Mouse (Mus musculus) midbrain, embryonic 11.5 days (tissue): Measurements from ENCODE around the gene Gm12394. TPM values are rescaled to one million over a fixed set of nuclear protein-coding genes. Genes with fewer than 3 reads are reported as not detected.
"Not testable (repeated sequence)": the region's sequence is repeated elsewhere in the genome, so short reads cannot be mapped to it uniquely, and the experiment has no call there.

Experiments used
- ATAC-seq: fragments of 200-750 bp; cut with Nextera tagmentation; 2 replicates; pipeline ENCODE4 v1.8.0; 2017; ENCODE audit warnings: moderate TSS enrichment, moderate library complexity; ENCODE audit not compliant: low FRiP score
- DNase-seq: peaks from one replicate; pipeline ENCODE4 v3.0.0; 2015; ENCODE audit warnings: low spot score; ENCODE audit errors: missing footprints
- H3K27ac ChIP-seq: fragments of 300-500 bp; sonication (generic); 2 replicates; pipeline ENCODE4 v1.5.1; 2014; ENCODE audit warnings: low read depth, low read length
- H3K27me3 ChIP-seq: fragments of 300-500 bp; sonication (generic); 2 replicates; pipeline ENCODE4 v1.6.1; 2014; ENCODE audit warnings: mild to moderate bottlenecking, low read length, moderate library complexity, mixed read lengths; ENCODE audit not compliant: control insufficient read depth, insufficient read depth
- H3K36me3 ChIP-seq: fragments of 300-500 bp; sonication (generic); 2 replicates; pipeline ENCODE4 v1.6.1; 2014; ENCODE audit warnings: mild to moderate bottlenecking, low read length, moderate library complexity, mixed read lengths; ENCODE audit not compliant: control insufficient read depth, insufficient read depth
- H3K4me1 ChIP-seq: fragments of 300-500 bp; sonication (generic); 2 replicates; pipeline ENCODE4 v1.6.1; 2014; ENCODE audit warnings: low read length; ENCODE audit not compliant: control insufficient read depth, insufficient read depth
- H3K4me2 ChIP-seq: fragments of 300-500 bp; sonication (generic); 2 replicates; pipeline ENCODE4 v1.6.1; 2014; ENCODE audit warnings: mild to moderate bottlenecking, moderate library complexity
- H3K4me3 ChIP-seq: fragments of 300-500 bp; sonication (generic); 2 replicates; pipeline ENCODE4 v1.5.1; 2014; ENCODE audit warnings: low read depth, low read length
- H3K9ac ChIP-seq: fragments of 300-500 bp; sonication (generic); 2 replicates; pipeline ENCODE4 v1.6.1; 2014; ENCODE audit warnings: low read length
- H3K9me3 ChIP-seq: fragments of 300-500 bp; sonication (generic); 2 replicates; pipeline ENCODE4 v1.6.1; 2016; ENCODE audit warnings: low read length; ENCODE audit not compliant: control insufficient read depth
- WGBS: fragments of 180-500 bp; shearing (Covaris S2); extraction: QIAGEN DNeasy Blood & Tissue Kit; methylation state at CpG from one replicate; pipeline ENCODE4 v1.1.7; 2014; 5-methylcytosine and 5-hydroxymethylcytosine counted together
- polyA plus RNA-seq: library from polyadenylated mRNA; unstranded; fragments of >200 nt; fragmentation: Nextera tagmentation; extraction: Ambion mirVana; gene quantifications from 2 replicates; pipeline ENCODE4 v1.2.1, GENCODE M21; 2014

Gene Gm12394
- 0.57 and 0.66 TPM in 2 replicates for polyA plus RNA-seq

DNA sequence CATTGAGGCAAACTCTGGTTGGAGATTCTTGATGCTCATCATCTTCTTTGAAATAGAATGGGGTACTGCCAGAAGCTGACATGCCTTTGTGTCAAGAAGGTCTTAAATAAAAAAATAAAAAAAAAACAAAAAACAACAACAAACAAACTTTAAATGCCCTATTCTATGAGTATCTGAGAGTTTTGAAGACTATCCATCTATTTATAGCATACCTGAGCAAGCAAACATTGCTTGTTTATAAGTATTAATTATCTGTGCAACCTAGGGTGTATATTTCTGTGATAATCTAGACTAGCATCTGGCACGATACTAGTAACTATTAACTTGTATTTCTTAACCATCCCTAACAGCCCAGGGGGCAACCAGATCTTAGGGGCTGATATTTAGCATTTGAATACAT is at the start of gene Gm12394:
Gene Gm12394 (minus strand): TSS at position 101 of the 400 bp plus-strand sequence.
- not testable (repeated sequence) for H3K4me2 ChIP-seq, ATAC-seq, H3K9me3 ChIP-seq, H3K27me3 ChIP-seq, H3K4me3 ChIP-seq, H3K4me1 ChIP-seq, H3K9ac ChIP-seq, H3K36me3 ChIP-seq, H3K27ac ChIP-seq, DNase-seq
- WGBS, result 78% methylated on average over 1 of the region's 1 CpGs

DNA sequence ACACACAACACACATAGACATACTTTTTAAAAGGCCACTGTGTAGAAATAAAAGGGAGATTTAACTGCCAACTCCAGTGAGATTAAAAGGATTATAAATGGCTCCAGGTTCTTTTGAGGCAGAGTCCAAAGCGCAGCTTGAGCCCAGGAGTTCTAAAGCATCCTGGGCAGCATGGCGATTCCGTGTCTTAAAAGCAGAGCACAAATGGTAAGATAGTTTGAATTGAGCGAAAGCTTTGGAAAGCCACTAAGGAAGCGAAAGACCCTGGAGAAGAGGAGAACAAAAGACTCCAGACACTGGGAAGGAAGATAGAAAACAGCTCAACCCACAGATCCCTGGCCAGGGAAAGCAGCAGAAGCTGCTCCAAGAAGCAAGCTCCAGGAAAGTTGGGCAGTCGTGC is 48.4 kb upstream of the Gm12394 start:
- Histone ChIP-seq H3K9me3 (no peaks in the 10 kb centered on the region), H3K36me3 (no peaks in the 10 kb centered on the region), H3K27ac (no peak overlapping the region), H3K4me1 (no peaks in the 10 kb centered on the region), H3K27me3 (no peaks in the 10 kb centered on the region), H3K4me3 (no peak overlapping the region), H3K9ac (no peak overlapping the region), H3K4me2 (no peak overlapping the region)
- 39% methylated on average over 6 of the region's 6 CpGs for WGBS
- DNase-seq, result peak; percentile 79
- ATAC-seq, result no peak

DNA sequence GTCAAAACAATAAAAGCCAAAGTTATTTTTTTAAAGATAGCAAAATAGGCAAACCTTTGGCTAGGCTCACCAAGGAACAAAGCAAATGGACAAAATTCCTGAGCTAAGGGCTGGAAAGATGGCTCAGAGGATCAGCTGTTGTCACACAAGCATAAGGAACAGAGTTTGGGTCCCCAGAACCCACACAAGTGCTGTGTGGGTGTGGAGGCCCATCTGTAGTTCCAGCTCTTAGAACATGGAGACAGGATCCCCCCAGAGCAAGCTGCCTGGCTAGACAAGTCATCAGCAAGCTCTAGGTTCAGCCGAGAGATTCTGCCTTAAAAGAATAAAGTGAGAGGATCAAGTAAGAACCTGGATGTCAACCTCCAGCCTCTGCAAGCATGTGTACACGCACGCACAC is 48.0 kb upstream of the Gm12394 start:
- H3K4me3 ChIP-seq, result no peak overlapping the region

DNA sequence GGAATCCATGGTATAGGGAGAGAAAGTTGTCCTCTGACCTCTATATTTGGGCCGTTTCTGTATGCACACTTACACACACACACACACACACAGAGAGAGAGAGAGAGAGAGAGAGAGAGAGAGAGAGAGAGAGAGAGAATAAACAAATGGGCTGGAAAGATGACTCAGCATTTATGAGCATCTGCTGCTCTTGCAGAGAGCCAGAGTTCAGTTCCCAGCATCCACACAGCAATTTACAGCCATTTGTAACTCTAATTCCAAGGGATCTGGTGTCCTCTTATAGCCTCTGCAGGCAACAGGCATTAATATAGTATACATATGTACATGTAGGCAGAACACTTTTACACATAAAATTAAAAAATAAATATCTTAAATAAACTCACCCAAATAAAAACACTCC is 47.4 kb upstream of the Gm12394 start:
- Histone ChIP-seq H3K9ac (no peak overlapping the region), H3K9me3 (no peaks in the 10 kb centered on the region), H3K4me1 (no peaks in the 10 kb centered on the region), H3K27ac (no peak overlapping the region), H3K27me3 (no peaks in the 10 kb centered on the region), H3K4me2 (no peak overlapping the region), H3K36me3 (no peaks in the 10 kb centered on the region), H3K4me3 (no peak overlapping the region)
- DNase-seq (peak; percentile 69), ATAC-seq (no peak)
- 63% methylated on average over 1 of the region's 1 CpGs for WGBS

More for the DNA sequence above, 48.0 kb upstream of the Gm12394 start:
- WGBS, result 82% methylated on average over 3 of the region's 3 CpGs
- Histone ChIP-seq H3K4me2 (no peak overlapping the region), H3K27me3 (no peaks in the 10 kb centered on the region), H3K9ac (no peak overlapping the region), H3K36me3 (no peaks in the 10 kb centered on the region), H3K4me1 (no peaks in the 10 kb centered on the region), H3K27ac (no peak overlapping the region), H3K9me3 (no peaks in the 10 kb centered on the region)
- ATAC-seq (no peak), DNase-seq (peak; percentile 47)

DNA sequence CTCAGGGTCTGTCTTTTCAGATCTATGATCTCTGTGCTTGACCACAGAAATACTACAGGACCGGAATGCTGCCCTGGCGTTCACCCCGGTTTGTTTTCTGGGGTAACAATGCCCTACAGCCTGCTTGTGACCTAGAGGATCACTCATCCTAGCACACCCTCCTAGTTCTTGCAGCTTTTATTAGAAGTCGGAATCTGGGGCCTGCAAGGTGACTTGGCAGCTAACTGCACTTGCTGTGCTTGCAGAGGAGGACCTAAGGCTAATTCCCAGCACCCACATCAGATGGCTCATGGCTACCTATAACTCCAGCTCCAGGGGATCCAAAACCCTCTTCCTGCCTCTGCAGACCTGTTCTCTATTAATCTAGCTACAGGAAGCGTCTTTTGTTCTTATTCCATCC is 46.2 kb upstream of the Gm12394 start:
- Histone ChIP-seq H3K9me3 (no peaks in the 10 kb centered on the region), H3K4me3 (no peak overlapping the region), H3K4me1 (no peaks in the 10 kb centered on the region), H3K27ac (no peak overlapping the region), H3K9ac (no peak overlapping the region), H3K4me2 (no peak overlapping the region), H3K36me3 (no peaks in the 10 kb centered on the region), H3K27me3 (no peaks in the 10 kb centered on the region)
- DNase-seq, result peak; percentile 61
- WGBS, result 91% methylated on average over 5 of the region's 5 CpGs
- no peak for ATAC-seq

DNA sequence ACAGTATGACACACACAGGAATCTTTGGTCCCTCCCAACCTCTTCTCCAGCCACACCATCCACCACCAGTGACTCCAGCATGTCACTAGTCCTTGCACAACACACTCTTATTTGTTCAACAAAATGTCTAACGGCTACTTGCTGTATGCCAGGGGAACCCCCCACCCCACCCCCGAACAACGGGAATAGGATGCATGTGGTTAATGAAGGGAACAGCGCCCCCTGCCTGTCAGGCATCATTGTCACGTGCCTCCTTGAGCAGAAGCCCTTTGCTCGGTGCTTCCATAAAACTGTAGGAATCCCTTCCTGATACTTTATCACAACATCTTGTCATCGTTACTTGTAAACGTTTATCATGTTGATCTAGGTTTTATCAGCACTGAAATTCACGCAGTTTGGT is 45.6 kb upstream of the Gm12394 start:
- no peak overlapping the region for H3K9ac ChIP-seq
- no peaks in the 10 kb centered on the region for H3K27me3 ChIP-seq
- H3K4me2 ChIP-seq, result no peak overlapping the region
- no peaks in the 10 kb centered on the region for H3K4me1 ChIP-seq
- no peaks in the 10 kb centered on the region for H3K9me3 ChIP-seq
- ATAC-seq, result no peak
- H3K4me3 ChIP-seq, result no peak overlapping the region
- WGBS, result 58% methylated on average over 9 of the region's 9 CpGs
- no peak overlapping the region for H3K27ac ChIP-seq
- peak; percentile 88 for DNase-seq
- H3K36me3 ChIP-seq, result no peaks in the 10 kb centered on the region

DNA sequence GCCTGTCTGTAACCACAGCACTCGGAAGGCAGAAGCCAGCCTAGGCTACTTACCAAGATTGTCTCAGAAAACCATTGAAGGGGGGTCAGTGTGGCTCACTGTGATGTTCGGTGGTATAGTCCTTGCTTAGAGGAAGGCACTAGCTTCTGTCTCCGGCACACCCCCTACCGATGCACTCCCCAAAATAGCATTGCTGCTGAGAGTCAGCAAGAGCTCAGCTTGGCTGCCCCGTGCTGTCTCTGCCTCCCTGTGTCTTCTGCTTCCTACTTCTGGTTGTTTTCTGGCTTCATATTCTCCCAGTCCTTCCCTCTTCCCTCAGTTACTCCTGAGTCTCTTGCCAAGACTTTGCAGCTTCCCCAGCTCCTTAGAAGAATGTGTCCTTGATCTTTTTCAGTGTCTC is 44.3 kb upstream of the Gm12394 start:
- WGBS, result 63% methylated on average over 5 of the region's 5 CpGs
- Histone ChIP-seq H3K9me3 (no peaks in the 10 kb centered on the region), H3K9ac (no peak overlapping the region), H3K27me3 (no peaks in the 10 kb centered on the region), H3K4me2 (no peak overlapping the region), H3K27ac (no peak overlapping the region), H3K36me3 (no peaks in the 10 kb centered on the region), H3K4me1 (no peaks in the 10 kb centered on the region), H3K4me3 (no peak overlapping the region)
- DNase-seq, result peak; percentile 26
- no peak for ATAC-seq

DNA sequence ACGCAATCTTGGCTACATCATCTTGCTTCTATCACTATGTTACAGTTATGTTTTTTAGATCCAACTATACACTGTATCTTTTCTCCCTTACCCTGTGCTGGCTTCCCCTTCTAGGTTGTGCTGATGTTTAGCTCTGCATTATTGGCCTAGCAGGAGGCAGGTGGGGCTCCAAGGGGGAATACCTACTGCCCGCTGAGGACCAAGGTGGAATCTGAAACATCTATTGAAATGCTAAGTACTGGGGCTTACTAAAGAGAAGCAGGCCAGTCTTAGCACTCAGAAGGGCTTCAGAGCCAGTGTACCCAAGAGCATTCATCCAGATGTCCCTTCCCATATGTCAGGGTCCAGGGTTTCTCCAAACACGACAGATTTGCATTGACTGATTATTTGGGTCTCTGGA is 42.3 kb upstream of the Gm12394 start:
- Histone ChIP-seq H3K9me3 (no peaks in the 10 kb centered on the region), H3K4me3 (no peak overlapping the region), H3K4me1 (no peaks in the 10 kb centered on the region), H3K27me3 (no peaks in the 10 kb centered on the region), H3K4me2 (no peak overlapping the region), H3K27ac (no peak overlapping the region), H3K36me3 (no peaks in the 10 kb centered on the region), H3K9ac (no peak overlapping the region)
- DNase-seq (peak; percentile 53), ATAC-seq (no peak)
- 30% methylated on average over 3 of the region's 3 CpGs for WGBS

DNA sequence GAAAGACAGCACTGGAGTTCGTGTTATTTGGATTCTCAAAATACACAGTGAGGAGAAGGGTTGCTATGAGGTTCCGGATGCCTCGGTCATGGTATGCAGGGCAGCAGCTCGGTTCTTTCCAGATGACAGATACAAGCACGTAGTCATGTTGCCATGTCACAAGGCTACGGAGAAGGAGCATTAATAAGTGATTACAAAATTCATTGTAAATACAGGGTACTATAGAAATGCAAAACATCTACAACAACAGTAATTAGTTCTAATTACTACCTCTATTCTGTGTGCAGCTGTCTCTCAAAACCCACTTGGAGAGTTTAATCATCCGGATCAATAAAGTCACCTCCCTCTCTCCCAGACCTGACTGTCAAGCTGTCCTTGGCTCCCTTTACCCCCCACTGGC is 38.5 kb upstream of the Gm12394 start:
- peak; percentile 69 for DNase-seq
- H3K9me3 ChIP-seq, result no peaks in the 10 kb centered on the region
- H3K27ac ChIP-seq, result no peak overlapping the region
- no peak overlapping the region for H3K9ac ChIP-seq
- H3K4me2 ChIP-seq, result no peak overlapping the region
- ATAC-seq, result no peak
- no peak overlapping the region for H3K4me3 ChIP-seq
- no peaks in the 10 kb centered on the region for H3K4me1 ChIP-seq
- WGBS, result 71% methylated on average over 7 of the region's 7 CpGs
- H3K36me3 ChIP-seq, result no peaks in the 10 kb centered on the region
- H3K27me3 ChIP-seq, result no peaks in the 10 kb centered on the region

DNA sequence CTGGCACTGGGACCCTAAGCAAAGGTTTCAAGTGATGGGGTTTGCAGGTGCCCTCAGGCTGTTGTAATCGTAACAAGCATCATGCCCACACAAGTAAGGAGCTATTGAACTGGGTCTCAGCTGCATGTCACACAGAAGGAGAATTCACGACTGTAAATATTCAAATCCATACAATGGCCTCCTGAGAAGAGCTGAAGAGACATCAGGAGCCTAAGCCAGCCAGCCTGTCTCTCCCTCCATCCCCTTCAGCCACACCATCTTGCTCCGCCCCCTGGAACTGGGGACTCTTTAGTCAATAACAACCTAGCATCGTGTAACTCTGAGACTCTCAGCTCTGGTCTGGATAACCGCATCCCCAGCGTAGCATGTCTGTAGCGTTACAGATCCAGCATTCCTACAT is 34.6 kb upstream of the Gm12394 start:
- Histone ChIP-seq H3K27me3 (no peaks in the 10 kb centered on the region), H3K4me3 (no peak overlapping the region), H3K9ac (no peak overlapping the region), H3K36me3 (no peaks in the 10 kb centered on the region), H3K27ac (no peak overlapping the region), H3K4me1 (no peaks in the 10 kb centered on the region), H3K4me2 (no peak overlapping the region), H3K9me3 (no peaks in the 10 kb centered on the region)
- peak; percentile 68 for DNase-seq
- ATAC-seq, result no peak
- 74% methylated on average over 7 of the region's 7 CpGs for WGBS
